Mouse (Mus musculus) cerebellum, adult 2 months (tissue): ENCODE measurements around the gene Dbndd2. TPM values are rescaled to one million over a fixed set of nuclear protein-coding genes. Genes with fewer than 3 reads are reported as not detected.

Experiments
- DNase-seq, 2 experiments: peaks; one replicate each; pipeline ENCODE4 v3.0.0; 2021
- H3K27ac ChIP-seq: fragments of 200-500 bp; 2 replicates; pipeline ENCODE4 v1.5.1; 2012; ENCODE audit warnings: low read length, control low read depth, inconsistent platforms; ENCODE audit not compliant: insufficient read depth
- H3K27me3 ChIP-seq: fragments of 200-500 bp; 2 replicates; pipeline ENCODE4 v1.6.1; 2012; ENCODE audit warnings: inconsistent platforms, mild to moderate bottlenecking, low read length, moderate library complexity; ENCODE audit not compliant: control insufficient read depth, insufficient read depth
- H3K4me1 ChIP-seq: fragments of 200-500 bp; 2 replicates; pipeline ENCODE4 v1.6.1; 2011; ENCODE audit warnings: low read length; ENCODE audit not compliant: control insufficient read depth, insufficient read depth
- H3K4me3 ChIP-seq: fragments of 200-500 bp; replicated peaks from 2 replicates; pipeline ENCODE3; 2011; ENCODE audit warnings: mild to moderate bottlenecking, low read depth, low read length, control low read depth; ENCODE audit not compliant: insufficient read depth
- CTCF ChIP-seq: fragments of 200-500 bp; IDR thresholded peaks from 2 replicates; pipeline ENCODE4 v1.5.1; 2011; ENCODE audit warnings: low read depth, mild to moderate bottlenecking, control low read depth, low read length, moderate library complexity, borderline replicate concordance; ENCODE audit not compliant: insufficient read depth
- POLR2A ChIP-seq: fragments of 200-500 bp; IDR thresholded peaks from 2 replicates; pipeline ENCODE4 v1.6.1; 2011; ENCODE audit warnings: low read length, control low read depth, borderline replicate concordance; ENCODE audit not compliant: insufficient read depth
- WGBS: fragments of 180-500 bp; shearing (Covaris S2); methylation state at CpG from one replicate; pipeline ENCODE4 v1.1.7; 2018; 5-methylcytosine and 5-hydroxymethylcytosine counted together
- polyA plus RNA-seq: library from polyadenylated mRNA; depleted of rRNA; stranded (reverse); fragments of >200 nt; gene quantifications from 2 replicates; pipeline ENCODE4 v1.2.3, GENCODE M21; 2012

Dbndd2 gene
- polyA plus RNA-seq, 1 experiment, result 462 TPM

GRCm38 (mm10) chr2:164499317-164499716 lies 13.4 kb downstream of the Dbndd2 start:
- no peak for TF ChIP-seq POLR2A
- no peak for TF ChIP-seq CTCF
- Histone ChIP-seq H3K4me1 (0 out of 2 replicates have a peak, but pooled peaks cover 4% of the 10 kb centered on the region), H3K4me3 (no peak overlapping the region), H3K27me3 (no peaks in the 10 kb centered on the region), H3K27ac (no peak overlapping the region)
- DNase-seq, result no peak
- 63% methylated on average over 5 of the region's 5 CpGs for WGBS

- no peak overlapping the region for H3K27ac ChIP-seq
- TF ChIP-seq POLR2A (no peak), CTCF (no peak)
- WGBS, result 11% methylated on average over 7 of the region's 7 CpGs
Measured at GRCm38 (mm10) chr2:164500511-164500910, 14.6 kb downstream of the Dbndd2 start.

GRCm38 (mm10) chr2:164504919-164505318 lies 19.0 kb downstream of the Dbndd2 start:
- DNase-seq, result no peak
- Histone ChIP-seq H3K27ac (no peak overlapping the region), H3K4me1 (0 out of 2 replicates have a peak, but pooled peaks cover 3% of the 10 kb centered on the region), H3K4me3 (no peak overlapping the region), H3K27me3 (no peaks in the 10 kb centered on the region)
- no peak for TF ChIP-seq CTCF
- no peak for TF ChIP-seq POLR2A
- 97% methylated on average over 3 of the region's 3 CpGs for WGBS

More at GRCm38 (mm10) chr2:164500511-164500910, 14.6 kb downstream of the Dbndd2 start:
- no peak for DNase-seq
- 0 out of 2 replicates have a peak, but pooled peaks cover 4% of the 10 kb centered on the region for H3K4me1 ChIP-seq
- H3K4me3 ChIP-seq, result no peak overlapping the region
- H3K27me3 ChIP-seq, result no peaks in the 10 kb centered on the region

- H3K27ac ChIP-seq, result no peak overlapping the region
- no peak overlapping the region for H3K4me3 ChIP-seq
- no peaks in the 10 kb centered on the region for H3K4me1 ChIP-seq
- 95% methylated on average over 4 of the region's 4 CpGs for WGBS
- H3K27me3 ChIP-seq, result no peaks in the 10 kb centered on the region
- TF ChIP-seq CTCF (no peak), POLR2A (no peak)
- no peak for DNase-seq
Measured at GRCm38 (mm10) chr2:164505619-164506347, 19.9 kb downstream of the Dbndd2 start.

- no peak for DNase-seq
- Histone ChIP-seq H3K27ac (no peak overlapping the region), H3K4me3 (no peak overlapping the region), H3K27me3 (no peaks in the 10 kb centered on the region), H3K4me1 (no peaks in the 10 kb centered on the region)
- WGBS, result 72% methylated on average over 19 of the region's 19 CpGs
- TF ChIP-seq POLR2A, result no peak
- TF ChIP-seq CTCF, result no peak
Measured at GRCm38 (mm10) chr2:164507811-164508210, 21.9 kb downstream of the Dbndd2 start.

GRCm38 (mm10) chr2:164510621-164511190 lies 24.8 kb downstream of the Dbndd2 start:
- WGBS, result 42% methylated on average over 5 of the region's 5 CpGs
- Histone ChIP-seq H3K27ac (no peak overlapping the region), H3K4me3 (no peak overlapping the region), H3K4me1 (no peaks in the 10 kb centered on the region), H3K27me3 (no peaks in the 10 kb centered on the region)
- no peak for DNase-seq
- TF ChIP-seq POLR2A (no peak), CTCF (no peak)

GRCm38 (mm10) chr2:164512121-164512909 lies 26.4 kb downstream of the Dbndd2 start:
- H3K4me1 ChIP-seq, result no peaks in the 10 kb centered on the region
- H3K27me3 ChIP-seq, result no peaks in the 10 kb centered on the region
- TF ChIP-seq CTCF (no peak), POLR2A (no peak)
- WGBS, result 70% methylated on average over 12 of the region's 14 CpGs
- no peak for DNase-seq
- no peak overlapping the region for H3K27ac ChIP-seq
- H3K4me3 ChIP-seq, result no peak overlapping the region
